Mouse (Mus musculus) MEL (cell line): ENCODE measurements around the gene Exog.

Experiments
- CTCF ChIP-seq, 3 experiments: IDR thresholded peaks in 2 of 3; conservative IDR thresholded peaks in 1 of 3; 2 replicates each; pipeline ENCODE4 v1.5.1; 2011 to 2012; ENCODE audit warnings: low read length in 3 of 3, low read depth in 2 of 3, mild to moderate bottlenecking in 2 of 3, improper control_type of control experiment in 1 of 3, inconsistent platforms in 1 of 3, mixed read lengths in 1 of 3, moderate library complexity in 1 of 3; ENCODE audit not compliant: control insufficient read depth in 1 of 3, insufficient read depth in 1 of 3, poor library complexity in 1 of 3, severe bottlenecking in 1 of 3
- E2F4 ChIP-seq: IDR thresholded peaks from 2 replicates; pipeline ENCODE4 v1.6.1; 2011; ENCODE audit warnings: low read depth, low read length, improper control_type of control experiment, borderline replicate concordance
- ELF1 ChIP-seq: IDR thresholded peaks from 2 replicates; pipeline ENCODE4 v1.6.1; 2014; ENCODE audit warnings: low read depth, mild to moderate bottlenecking, inconsistent platforms, low read length, improper control_type of control experiment, moderate library complexity
- EP300 ChIP-seq, 2 experiments: IDR thresholded peaks; 2 replicates each; pipeline ENCODE4 v1.6.1; 2011; ENCODE audit warnings: improper control_type of control experiment in 2 of 2, low read length in 2 of 2, low read depth in 1 of 2, mild to moderate bottlenecking in 1 of 2
- GATA1 ChIP-seq: IDR thresholded peaks from 2 replicates; pipeline ENCODE4 v1.6.1; 2011; ENCODE audit warnings: low read depth, low read length, improper control_type of control experiment
- KAT2A ChIP-seq: conservative IDR thresholded peaks from 2 replicates; pipeline ENCODE4 v1.6.1; 2012; ENCODE audit warnings: low read depth, low read length, improper control_type of control experiment, inconsistent platforms
- MXI1 ChIP-seq: IDR thresholded peaks from 2 replicates; pipeline ENCODE4 v1.6.1; 2011; ENCODE audit warnings: mild to moderate bottlenecking, low read depth, low read length, improper control_type of control experiment
- MYC ChIP-seq: IDR thresholded peaks from 2 replicates; pipeline ENCODE4 v1.6.1; 2011; ENCODE audit warnings: low read depth, mild to moderate bottlenecking, low read length, improper control_type of control experiment, moderate library complexity
- POLR2A ChIP-seq, 2 experiments: IDR thresholded peaks; 2 replicates each; pipeline ENCODE4 v1.6.1; 2011 to 2012; ENCODE audit warnings: low read length in 2 of 2, mild to moderate bottlenecking in 2 of 2, control low read depth in 1 of 2, improper control_type of control experiment in 1 of 2, low read depth in 1 of 2, moderate library complexity in 1 of 2; ENCODE audit not compliant: control insufficient read depth in 1 of 2, insufficient read depth in 1 of 2, poor library complexity in 1 of 2
- TBP ChIP-seq: IDR thresholded peaks from 2 replicates; pipeline ENCODE4 v1.8.0; 2011; ENCODE audit warnings: low read depth, low read length, improper control_type of control experiment
- TCF12 ChIP-seq: IDR thresholded peaks from 2 replicates; pipeline ENCODE4 v1.6.1; 2014; ENCODE audit warnings: low read depth, mild to moderate bottlenecking, inconsistent platforms, low read length, improper control_type of control experiment, moderate library complexity
- UBTF ChIP-seq: IDR thresholded peaks from 2 replicates; pipeline ENCODE4 v1.6.1; 2012; ENCODE audit warnings: low read depth, mild to moderate bottlenecking, inconsistent platforms, low read length, improper control_type of control experiment, moderate library complexity, borderline replicate concordance; ENCODE audit not compliant: insufficient read depth
- ZC3H11A ChIP-seq: IDR thresholded peaks from 2 replicates; pipeline ENCODE4 v1.6.1; 2012; ENCODE audit warnings: low read depth, mild to moderate bottlenecking, inconsistent platforms, low read length, improper control_type of control experiment
- ZMIZ1 ChIP-seq: IDR thresholded peaks from 2 replicates; pipeline ENCODE4 v1.6.1; 2012; ENCODE audit warnings: low read depth, mild to moderate bottlenecking, inconsistent platforms, low read length, improper control_type of control experiment, moderate library complexity

- no peak for TF ChIP-seq POLR2A (IDR thresholded peaks at IDR 0.05; ENCODE audit: control insufficient read depth in 1 of 2, insufficient read depth in 1 of 2, low read depth in 1 of 2, low read length in 2 of 2, poor library complexity in 1 of 2)
- TF ChIP-seq CTCF (IDR thresholded peaks at IDR 0.05 in 2 of 3, conservative IDR thresholded peaks at IDR 0.05 in 1 of 3; ENCODE audit: control insufficient read depth in 1 of 3, insufficient read depth in 1 of 3, low read depth in 2 of 3, low read length in 3 of 3, poor library complexity in 1 of 3, severe bottlenecking in 1 of 3): no peak
- no peak for TF ChIP-seq ZMIZ1
- TF ChIP-seq TCF12: no peak
- TF ChIP-seq EP300 (IDR thresholded peaks at IDR 0.05; ENCODE audit: low read depth in 1 of 2, low read length in 2 of 2): no peak
- TF ChIP-seq MYC: no peak
- TF ChIP-seq TBP: no peak
- TF ChIP-seq ZC3H11A: no peak
- TF ChIP-seq E2F4: no peak
- no peak for TF ChIP-seq GATA1
- no peak for TF ChIP-seq KAT2A
- no peak for TF ChIP-seq ELF1
- no peak for TF ChIP-seq UBTF
- TF ChIP-seq MXI1: no peak
Measured at GRCm38 (mm10) chr9:119473011-119473410, 28.3 kb downstream of the Exog start.
